Mouse (Mus musculus) liver, embryonic 14.5 days (tissue): ENCODE measurements at regions not wholly inside any gene's neighbourhood (a gene's known extent, or its start where the extent isn't known, plus 50 kb on each side); places are given as distances from the start of the nearest gene placed in this dataset.

Experiments used
- CTCF ChIP-seq: IDR thresholded peaks from 2 replicates; pipeline ENCODE4 v1.5.1; 2016; ENCODE audit warnings: antibody characterized with exemption, low read depth, control low read depth
- EP300 ChIP-seq: IDR thresholded peaks from 2 replicates; pipeline ENCODE4 v1.6.1; 2016; ENCODE audit warnings: antibody characterized with exemption, low read depth

DNA sequence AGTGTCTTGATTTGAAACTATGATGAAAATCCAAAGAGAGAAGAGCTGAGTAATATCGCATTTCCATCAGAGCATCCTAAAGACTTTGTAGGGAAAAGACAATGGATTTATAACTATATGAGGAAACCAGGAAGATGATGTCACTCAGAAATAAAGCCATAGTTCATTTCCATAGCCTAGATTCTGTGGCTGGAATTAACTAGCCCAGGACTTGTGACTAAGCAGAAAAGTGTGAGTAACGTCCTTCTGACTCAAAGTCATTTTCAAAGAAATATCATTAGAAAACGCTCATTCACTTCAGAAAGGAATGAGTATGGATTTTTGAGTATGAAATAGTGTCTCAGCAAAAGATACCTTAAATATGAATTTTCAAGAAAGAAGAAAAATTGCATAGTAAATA is 179.9 kb upstream of the Crbn start:
- TF ChIP-seq CTCF (no peak), EP300 (no peak)
